Mouse (Mus musculus): ENCODE data around the gene Dnah2. TPM values are rescaled to one million over a fixed set of nuclear protein-coding genes. Genes with fewer than 3 reads are reported as not detected.

Dnah2 gene
- total and polyA plus RNA-seq, 3 experiments = 0.04 to 0.07 TPM; not detected in 1

GRCm38 (mm10) chr11:69372056-69372779 is 176.7 kb downstream of the Dnah2 start (continued):
- TF ChIP-seq MXI1 (IDR thresholded peaks at IDR 0.05; ENCODE audit: low read depth, low read length) (peak; percentile 89), CHD1 (IDR thresholded peaks at IDR 0.05; ENCODE audit: low read depth, low read length) (peak; percentile 82), USF2 (IDR thresholded peaks at IDR 0.05; ENCODE audit: borderline replicate concordance in 1 of 2, insufficient read depth in 1 of 2, low read depth in 1 of 2, low read length in 2 of 2) (no peak), ZMIZ1 (IDR thresholded peaks at IDR 0.05; ENCODE audit: low read depth, low read length) (no peak; the same call in 1 of the 2 replicates), MAZ (IDR thresholded peaks at IDR 0.05; ENCODE audit: low read depth, low read length) (no peak; the same call in 1 of the 2 replicates), RCOR1 (IDR thresholded peaks at IDR 0.05; ENCODE audit: low read depth, low read length) (no peak), NRF1 (IDR thresholded peaks at IDR 0.05; ENCODE audit: insufficient read depth, low read depth, low read length, poor library complexity, severe bottlenecking) (no peak), GABPA (IDR thresholded peaks at IDR 0.05; ENCODE audit: low read depth, low read length) (no peak), KAT2A (conservative IDR thresholded peaks at IDR 0.05; ENCODE audit: low read depth, low read length) (no peak), SMC3 (IDR thresholded peaks at IDR 0.05; ENCODE audit: low read depth, low read length) (no peak), HCFC1 (IDR thresholded peaks at IDR 0.05; ENCODE audit: low read depth, low read length) (no peak; the same call in 1 of the 2 replicates), ZKSCAN1 (IDR thresholded peaks at IDR 0.05; ENCODE audit: low read depth, low read length) (no peak), JUND (IDR thresholded peaks at IDR 0.05; ENCODE audit: low read depth, low read length) (no peak)

DNA sequence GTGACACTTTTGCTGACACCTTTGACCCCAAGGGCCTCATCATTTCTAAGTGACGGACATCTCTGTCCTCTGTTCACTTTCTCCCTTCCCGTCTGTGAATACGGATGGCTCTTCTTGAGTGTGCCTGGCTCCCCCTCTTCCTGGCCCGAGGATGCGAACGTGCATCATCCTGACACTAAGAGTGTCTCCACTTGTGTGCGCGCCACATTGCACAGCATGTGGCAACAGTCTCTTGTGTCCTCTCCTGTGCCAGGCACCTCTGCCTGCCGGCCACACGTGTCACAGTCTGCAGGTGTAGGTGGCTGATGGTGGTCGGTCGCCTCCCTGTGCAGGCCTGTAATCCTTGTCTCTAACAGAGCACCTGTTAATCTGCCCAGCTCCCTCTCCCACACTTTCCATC is 177.3 kb downstream of the Dnah2 start:
- DNase-seq (ENCODE audit: low read depth, low spot score) = no peak
- Histone ChIP-seq H3K36me3 (ENCODE audit: control insufficient read depth in 1 of 2, insufficient read depth in 2 of 2, low read length in 2 of 2) (peaks cover 0 to 26% of the 10 kb centered on the region in 2 experiments; a peak in 2 of 4 replicates), H3K4me3 (ENCODE audit: control insufficient read depth in 1 of 2, insufficient read depth in 1 of 2, low read depth in 2 of 2, low read length in 2 of 2) (no peak overlapping the region), H3K79me2 (ENCODE audit: control insufficient read depth, insufficient read depth, low read length, poor library complexity) (peaks cover 16% of the 10 kb centered on the region), H3K4me1 (ENCODE audit: control insufficient read depth in 1 of 2, insufficient read depth in 2 of 2, low read length in 2 of 2) (peaks cover 13 to 30% of the 10 kb centered on the region in 2 experiments), H3K9me3 (replicated peaks; ENCODE audit: insufficient read depth, low read length) (no peaks in the 10 kb centered on the region), H3K9ac (ENCODE audit: control insufficient read depth, low read depth, low read length, poor library complexity, severe bottlenecking) (no peak overlapping the region; the same call in 1 of the 2 replicates), H3K27ac (ENCODE audit: control insufficient read depth, low read depth, low read length) (peak overlapping the region; percentile 84), H3K27me3 (ENCODE audit: control insufficient read depth in 1 of 2, insufficient read depth in 2 of 2, low read length in 2 of 2) (no peaks in the 10 kb centered on the region)
- no peak for TF ChIP-seq NELFE (IDR thresholded peaks at IDR 0.05; ENCODE audit: low read depth, low read length)
- TF ChIP-seq POLR2A (IDR thresholded peaks at IDR 0.05; ENCODE audit: control insufficient read depth in 1 of 2, insufficient read depth in 1 of 2, low read depth in 1 of 2, low read length in 2 of 2, poor library complexity in 1 of 2) = no peak
- no peak for TF ChIP-seq TCF12 (IDR thresholded peaks at IDR 0.05; ENCODE audit: low read depth, low read length)
- TF ChIP-seq UBTF (IDR thresholded peaks at IDR 0.05; ENCODE audit: borderline replicate concordance, insufficient read depth, low read depth, low read length) = no peak
- TF ChIP-seq MAFK (IDR thresholded peaks at IDR 0.05; ENCODE audit: borderline replicate concordance, low read depth, low read length) = no peak

All from MEL (cell line).